Mouse (Mus musculus) embryonic facial prominence, embryonic 14.5 days (tissue): ENCODE measurements around the gene Prss29. TPM values are rescaled to one million over a fixed set of nuclear protein-coding genes. Genes with fewer than 3 reads are reported as not detected.

Experiments used
- ATAC-seq: fragments of 200-750 bp; cut with Nextera tagmentation; 2 replicates; pipeline ENCODE4 v1.8.0; 2017; ENCODE audit warnings: low read depth, moderate number of reproducible peaks, moderate TSS enrichment
- DNase-seq: peaks from one replicate; pipeline ENCODE4 v3.0.0-alpha.2; 2015; ENCODE audit warnings: low spot score
- H3K27ac ChIP-seq: fragments of 300-500 bp; sonication (generic); replicated peaks from 2 replicates; pipeline ENCODE4 v1.5.1; 2014; ENCODE audit warnings: low read depth, mild to moderate bottlenecking, low read length, moderate library complexity
- H3K27me3 ChIP-seq: fragments of 300-500 bp; sonication (generic); replicated peaks from 2 replicates; pipeline ENCODE4 v1.6.1; 2014; ENCODE audit warnings: low read length; ENCODE audit not compliant: control insufficient read depth, insufficient read depth
- H3K36me3 ChIP-seq: fragments of 300-500 bp; sonication (generic); 2 replicates; pipeline ENCODE4 v1.6.1; 2014; ENCODE audit warnings: low read length, mixed read lengths; ENCODE audit not compliant: control insufficient read depth, insufficient read depth
- H3K4me1 ChIP-seq: fragments of 300-500 bp; sonication (generic); 2 replicates; pipeline ENCODE4 v1.6.1; 2014; ENCODE audit warnings: antibody characterized with exemption, low read length; ENCODE audit not compliant: control insufficient read depth, insufficient read depth
- H3K4me2 ChIP-seq: fragments of 300-500 bp; sonication (generic); 2 replicates; pipeline ENCODE4 v1.6.1; 2014; ENCODE audit warnings: low read depth, mild to moderate bottlenecking, low read length, moderate library complexity, mixed read lengths
- H3K4me3 ChIP-seq: fragments of 300-500 bp; sonication (generic); 2 replicates; pipeline ENCODE4 v1.5.1; 2014; ENCODE audit warnings: low read depth, mild to moderate bottlenecking, low read length
- H3K9ac ChIP-seq: fragments of 300-500 bp; sonication (generic); 2 replicates; pipeline ENCODE4 v1.6.1; 2014; ENCODE audit warnings: low read depth, mild to moderate bottlenecking, low read length, moderate library complexity, mixed read lengths
- H3K9me3 ChIP-seq: fragments of 300-500 bp; sonication (generic); 2 replicates; pipeline ENCODE4 v1.6.1; 2016; ENCODE audit warnings: low read length; ENCODE audit not compliant: control insufficient read depth
- WGBS: fragments of 180-500 bp; shearing (Covaris S2); extraction: QIAGEN DNeasy Blood & Tissue Kit; methylation state at CpG from one replicate; pipeline ENCODE4 v1.1.7; 2014; 5-methylcytosine and 5-hydroxymethylcytosine counted together
- polyA plus RNA-seq: library from polyadenylated mRNA; unstranded; fragments of >200 nt; fragmentation: Nextera tagmentation; extraction: Ambion mirVana; gene quantifications from 2 replicates; pipeline ENCODE4 v1.2.1, GENCODE M21; 2014

Prss29 gene
- polyA plus RNA-seq, 1 experiment from 2014 or later = not detected

DNA sequence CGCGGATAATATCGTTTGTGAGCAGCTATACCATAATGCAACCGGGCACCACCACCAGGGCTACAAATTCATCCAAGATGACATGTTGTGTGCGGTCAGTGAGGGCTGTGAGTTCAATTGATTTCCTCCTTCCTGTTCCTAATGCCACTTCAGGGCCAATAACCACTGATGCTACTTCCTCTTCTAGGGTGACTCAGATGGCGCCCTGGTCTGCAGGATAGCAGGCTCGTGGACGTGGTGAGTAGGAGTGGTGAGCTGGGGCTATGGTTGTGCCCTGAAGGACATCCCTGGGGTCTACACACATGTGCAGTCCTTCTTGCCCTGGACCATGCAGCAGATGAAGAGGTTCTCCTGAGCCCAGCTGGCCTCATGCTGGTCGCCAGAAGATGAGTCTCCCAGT, 13.9 kb downstream of the Prss29 start:
- H3K4me3 ChIP-seq = no peak overlapping the region
- H3K4me1 ChIP-seq = no peaks in the 10 kb centered on the region
- DNase-seq (no peak), ATAC-seq (no peak)
- no peak overlapping the region for H3K4me2 ChIP-seq
- no peaks in the 10 kb centered on the region for H3K36me3 ChIP-seq
- H3K9me3 ChIP-seq = no peaks in the 10 kb centered on the region
- no peaks in the 10 kb centered on the region for H3K27me3 ChIP-seq
- H3K9ac ChIP-seq = no peak overlapping the region
- no peak overlapping the region for H3K27ac ChIP-seq
- 69% methylated on average over 9 of the region's 9 CpGs for WGBS

DNA sequence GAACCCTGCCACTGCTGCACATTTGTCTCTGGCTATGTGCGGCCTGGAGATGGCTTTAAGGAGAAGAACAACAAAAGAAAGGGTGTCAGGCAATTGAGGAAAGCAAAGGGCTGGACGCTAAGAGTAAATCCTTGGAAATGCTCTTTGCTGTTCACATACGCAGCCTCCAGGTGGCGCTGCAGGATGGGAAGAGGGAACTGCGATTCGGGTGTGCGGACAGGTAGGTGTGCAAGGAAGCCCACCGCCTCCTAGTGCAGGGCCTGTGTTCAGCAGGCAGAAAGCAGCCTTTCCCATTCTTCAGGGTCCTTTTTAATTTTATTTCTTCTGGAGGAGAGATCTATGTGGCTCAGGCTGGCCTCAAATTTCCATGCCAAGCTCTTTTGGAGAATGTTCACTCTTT, 15.5 kb downstream of the Prss29 start:
- ATAC-seq = 0 out of 2 replicates have a peak, but pooled peaks have one; percentile 47
- Histone ChIP-seq H3K27me3 (no peaks in the 10 kb centered on the region), H3K9me3 (no peaks in the 10 kb centered on the region), H3K9ac (no peak overlapping the region), H3K27ac (no peak overlapping the region), H3K4me1 (no peaks in the 10 kb centered on the region), H3K4me2 (no peak overlapping the region), H3K36me3 (no peaks in the 10 kb centered on the region), H3K4me3 (no peak overlapping the region)
- DNase-seq = peak; percentile 75
- WGBS = under 1% methylated on average over 8 of the region's 8 CpGs

DNA sequence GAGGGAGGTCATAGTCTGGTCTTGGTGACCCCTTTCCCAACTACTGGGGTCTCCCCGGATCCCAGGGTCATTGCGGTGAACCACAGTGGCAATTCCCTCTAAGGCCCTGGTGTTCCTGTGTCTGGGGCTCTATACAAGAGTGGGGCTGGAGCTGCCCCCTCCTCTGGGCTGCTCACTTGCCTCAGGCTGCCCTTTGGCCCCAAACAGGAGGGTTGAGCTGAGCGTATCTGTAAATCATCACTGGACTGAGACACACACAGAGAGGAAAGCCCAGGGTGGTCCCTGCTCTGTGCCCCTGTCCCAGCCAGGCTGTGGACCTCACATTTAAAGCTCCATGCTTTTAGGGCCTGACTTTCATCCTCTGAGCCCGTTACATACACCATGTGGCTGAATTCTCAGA, 19.8 kb downstream of the Prss29 start:
- H3K9ac ChIP-seq = no peak overlapping the region
- H3K27ac ChIP-seq = no peak overlapping the region
- ATAC-seq (no peak), DNase-seq (no peak)
- WGBS = 86% methylated on average over 4 of the region's 4 CpGs
- no peak overlapping the region for H3K4me3 ChIP-seq
- no peaks in the 10 kb centered on the region for H3K9me3 ChIP-seq
- no peaks in the 10 kb centered on the region for H3K36me3 ChIP-seq
- no peak overlapping the region for H3K4me2 ChIP-seq
- no peaks in the 10 kb centered on the region for H3K27me3 ChIP-seq
- H3K4me1 ChIP-seq = no peaks in the 10 kb centered on the region

DNA sequence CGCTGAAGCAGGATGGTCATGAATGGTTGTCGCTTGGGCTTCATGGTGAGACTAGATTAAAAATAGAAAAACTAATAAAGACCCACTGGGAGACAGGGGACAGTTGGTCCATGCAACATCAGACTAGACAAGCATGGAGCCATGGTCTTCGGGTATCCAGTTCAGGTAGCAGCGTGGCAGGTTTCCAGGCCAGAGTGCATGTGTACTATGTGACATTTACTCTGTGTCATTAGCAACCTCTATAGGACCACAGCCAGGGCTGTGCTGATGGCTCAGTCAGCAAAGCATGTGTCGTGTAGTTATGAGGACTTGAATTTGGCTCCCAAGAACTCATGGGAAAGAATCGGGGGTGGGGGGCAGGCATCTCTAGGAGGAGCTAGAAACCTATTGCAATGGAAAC, 21.5 kb downstream of the Prss29 start:
- Histone ChIP-seq H3K9ac (no peak overlapping the region), H3K4me2 (no peak overlapping the region), H3K27ac (no peak overlapping the region), H3K9me3 (no peaks in the 10 kb centered on the region), H3K4me3 (no peak overlapping the region), H3K36me3 (no peaks in the 10 kb centered on the region), H3K27me3 (no peaks in the 10 kb centered on the region), H3K4me1 (no peaks in the 10 kb centered on the region)
- 83% methylated on average over 6 of the region's 6 CpGs for WGBS
- ATAC-seq (no peak), DNase-seq (no peak)

DNA sequence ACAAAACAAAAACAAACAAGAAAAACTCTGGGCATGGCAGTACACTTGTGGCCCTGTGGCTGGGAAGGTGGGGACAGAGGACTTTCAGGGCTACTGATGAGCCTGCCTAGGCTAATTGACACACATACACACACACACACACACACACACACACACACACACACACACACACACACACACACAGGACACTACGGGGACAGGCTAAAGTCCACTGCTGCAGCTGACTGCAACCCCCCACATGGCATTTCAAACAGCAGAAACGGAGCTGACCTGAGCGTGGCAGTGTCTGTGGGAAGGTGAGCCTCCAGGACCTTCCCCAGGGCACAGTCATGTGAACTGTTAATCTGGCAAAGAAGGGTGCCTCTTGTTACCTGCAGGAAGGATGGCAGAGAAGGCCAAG, 23.0 kb downstream of the Prss29 start:
- Histone ChIP-seq H3K9me3 (no peaks in the 10 kb centered on the region), H3K27ac (no peak overlapping the region), H3K4me2 (no peak overlapping the region), H3K4me3 (no peak overlapping the region), H3K36me3 (no peaks in the 10 kb centered on the region), H3K9ac (no peak overlapping the region), H3K27me3 (no peaks in the 10 kb centered on the region), H3K4me1 (no peaks in the 10 kb centered on the region)
- ATAC-seq = no peak
- 50% methylated on average over 2 of the region's 3 CpGs for WGBS
- no peak for DNase-seq

DNA sequence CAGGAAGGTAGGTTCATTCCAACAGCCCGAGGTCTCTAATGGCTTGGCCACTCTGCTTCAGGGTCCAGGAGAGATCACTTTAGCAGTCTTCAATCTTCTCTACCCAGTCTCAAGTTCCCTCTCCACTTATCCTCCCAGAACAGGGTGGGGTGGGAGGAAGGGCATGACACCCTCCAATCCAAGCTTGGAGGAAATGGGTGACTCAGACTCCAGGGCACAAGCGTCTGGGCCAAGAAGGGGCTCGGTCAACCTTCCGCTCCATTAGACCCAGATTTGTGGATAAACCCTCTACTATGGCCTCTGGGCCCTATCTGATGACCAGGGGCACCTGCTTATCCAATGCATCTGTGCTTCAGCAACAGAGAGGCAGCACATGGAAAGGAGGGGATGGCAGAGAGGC, 27.0 kb downstream of the Prss29 start, which contains the start of gene Tpsab1:
Tpsab1 (minus strand) TSS at position 101 of the 400 bp plus-strand sequence.
- ATAC-seq (no peak), DNase-seq (no peak)
- Histone ChIP-seq H3K9me3 (no peaks in the 10 kb centered on the region), H3K9ac (no peak within 1 kb of the TSS), H3K4me2 (no peak within 1 kb of the TSS), H3K4me1 (no peaks in the 10 kb centered on the region), H3K27me3 (no peaks in the 10 kb centered on the region), H3K36me3 (no peaks in the 10 kb centered on the region), H3K27ac (no peak within 1 kb of the TSS), H3K4me3 (no peak within 1 kb of the TSS)
- 88% methylated on average over 4 of the region's 4 CpGs for WGBS

DNA sequence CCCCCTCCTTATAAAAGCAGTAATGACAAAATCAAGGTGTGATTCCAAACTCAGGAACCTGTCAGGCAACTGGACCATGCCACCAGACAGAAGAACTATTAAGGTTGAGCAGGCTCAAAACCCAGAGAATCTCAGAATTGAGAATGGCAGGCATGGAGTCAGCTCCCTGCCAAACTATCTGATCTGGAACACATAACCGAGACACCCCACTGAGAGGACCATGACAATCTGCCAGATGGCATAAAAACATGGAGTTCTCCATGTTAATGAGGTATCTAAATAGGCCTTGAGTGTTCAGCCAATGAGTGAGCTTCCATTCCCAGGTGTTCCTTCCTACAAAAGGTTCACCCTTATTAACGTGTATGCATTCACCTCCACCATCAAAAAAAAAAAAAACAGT, 42.8 kb downstream of the Prss29 start:
- no peak for ATAC-seq
- Histone ChIP-seq H3K27me3 (no peaks in the 10 kb centered on the region), H3K9ac (no peak overlapping the region), H3K4me1 (no peaks in the 10 kb centered on the region), H3K9me3 (no peaks in the 10 kb centered on the region), H3K4me3 (no peak overlapping the region), H3K27ac (no peak overlapping the region), H3K36me3 (no peaks in the 10 kb centered on the region), H3K4me2 (no peak overlapping the region)
- DNase-seq = no peak
- 71% methylated on average over 2 of the region's 2 CpGs for WGBS

DNA sequence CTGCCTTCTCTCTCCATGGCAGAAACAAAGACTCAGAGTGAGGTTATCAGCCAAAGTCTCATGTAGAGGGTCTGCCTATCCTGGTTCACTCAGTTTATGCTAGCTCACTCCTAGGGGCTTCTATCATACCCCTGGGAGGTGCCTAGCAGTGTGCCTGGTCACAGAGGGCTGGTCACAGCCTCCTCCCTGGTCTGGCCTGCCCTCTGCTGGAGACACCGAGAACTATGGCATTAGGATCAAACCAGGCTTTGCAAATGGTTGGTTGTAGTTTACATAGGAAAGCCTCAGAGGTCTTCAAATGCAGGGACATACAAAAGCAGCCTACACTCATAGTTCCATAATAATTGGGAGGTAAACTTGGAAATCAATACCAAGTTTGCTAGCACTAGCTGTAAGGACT, 45.3 kb downstream of the Prss29 start:
- ATAC-seq (no peak), DNase-seq (peak; percentile 7)
- Histone ChIP-seq H3K36me3 (no peaks in the 10 kb centered on the region), H3K9ac (no peak overlapping the region), H3K27me3 (no peaks in the 10 kb centered on the region), H3K4me3 (no peak overlapping the region), H3K4me1 (no peaks in the 10 kb centered on the region), H3K4me2 (no peak overlapping the region), H3K9me3 (no peaks in the 10 kb centered on the region), H3K27ac (no peak overlapping the region)
- WGBS = 5% methylated on average over 1 of the region's 1 CpGs

DNA sequence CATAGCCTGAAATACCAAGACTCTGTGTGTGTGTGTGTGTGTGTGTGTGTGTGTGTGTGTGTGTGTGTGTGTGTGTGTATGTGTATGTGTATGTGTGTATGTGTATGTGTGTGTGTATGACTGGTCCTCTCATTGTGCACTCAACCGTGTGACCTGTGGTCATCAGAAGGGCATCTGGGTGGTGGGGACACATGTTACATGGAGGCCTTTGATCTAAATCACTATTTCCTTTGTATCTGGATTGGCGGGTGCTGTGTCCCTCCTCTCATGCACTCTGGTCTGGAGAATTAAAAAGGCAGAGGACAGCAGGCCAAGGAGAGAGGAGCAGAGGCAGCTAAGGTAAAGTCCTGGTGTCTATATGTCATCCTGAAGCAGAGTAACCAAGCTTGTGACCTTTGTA, 47.6 kb downstream of the Prss29 start, which contains the start of gene Tpsb2:
Tpsb2 (plus strand) TSS at position 301 of the 400 bp plus-strand sequence.
- WGBS = 63% methylated on average over 2 of the region's 2 CpGs

More for the DNA sequence above, 47.6 kb downstream of the Prss29 start, which contains the start of gene Tpsb2:
- ATAC-seq (no peak), DNase-seq (no peak)
- Histone ChIP-seq H3K36me3 (no peaks in the 10 kb centered on the region), H3K27me3 (no peaks in the 10 kb centered on the region), H3K4me1 (no peaks in the 10 kb centered on the region), H3K9me3 (no peaks in the 10 kb centered on the region), H3K27ac (no peak within 1 kb of the TSS), H3K4me3 (no peak within 1 kb of the TSS), H3K9ac (no peak within 1 kb of the TSS), H3K4me2 (no peak within 1 kb of the TSS)
